Mouse (Mus musculus) myocyte (in vitro differentiated cells): ENCODE results near the gene Nsmce4a.

ENCODE experiments used
- MYOG ChIP-seq, 3 experiments: IDR thresholded peaks; one replicate each; pipeline ENCODE4 v1.6.1; 2011; ENCODE audit warnings: control low read depth in 2 of 3, low read depth in 2 of 3, mild to moderate bottlenecking in 2 of 3; ENCODE audit not compliant: insufficient read length in 2 of 3, control insufficient read depth in 1 of 3, insufficient read depth in 1 of 3
- POLR2A ChIP-seq: IDR thresholded peaks from one replicate; pipeline ENCODE4 v1.6.1; 2011; ENCODE audit warnings: low read depth, mild to moderate bottlenecking, control low read depth, moderate library complexity; ENCODE audit not compliant: insufficient read length

DNA sequence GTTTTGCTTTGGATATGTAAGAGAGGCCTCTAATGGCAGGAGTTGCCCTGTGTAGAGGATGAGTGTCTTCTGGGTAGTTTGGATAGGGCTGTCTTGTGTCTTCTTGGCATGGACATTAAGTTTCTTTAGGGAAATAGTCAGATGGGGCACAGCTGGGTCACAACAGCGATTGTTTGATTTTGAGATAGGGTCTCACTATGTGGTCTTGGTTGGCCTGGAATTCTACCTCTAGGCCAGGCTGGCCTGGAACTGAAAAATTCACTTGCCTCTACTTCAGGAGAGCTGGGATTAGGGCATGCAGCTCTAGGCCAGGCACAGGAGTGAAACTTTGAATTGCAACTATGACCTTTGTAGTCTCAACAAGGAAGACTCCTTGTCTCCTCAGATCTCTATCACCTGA lies 29.9 kb upstream of the Nsmce4a start:
- TF ChIP-seq POLR2A = no peak
- TF ChIP-seq MYOG (IDR thresholded peaks at IDR 0.05; ENCODE audit: control insufficient read depth in 1 of 3, insufficient read depth in 1 of 3, insufficient read length in 2 of 3, low read depth in 2 of 3) = no peak
